24 mouse cellular contexts compared by ENCODE assay signal in genomic region chr7:98862994-98863393, GRCm38 (mm10). TPM values are rescaled to one million over a fixed set of nuclear protein-coding genes. Genes with fewer than 3 reads are reported as not detected.
A peak's percentile ranks its signal among the peaks of the same experiment; 100 is the strongest.
DNase-seq lines count a peak whose midpoint lies in the region.
"Had no signal": no experiment of that assay in that cellular context is flagged by ENCODE, and none has a peak within 500 bp of the region (broad histone marks: within the 10 kb centered on the region; RNA-seq: fewer than 3 reads in every experiment).

No protein-coding gene starts in this region.

- H3K27ac ChIP-seq in embryonic facial prominence, embryonic 10.5 days (replicated peaks) = 0 out of 2 replicates have a peak overlapping the region, but pooled peaks have one; percentile 16
- H3K27ac ChIP-seq in limb, embryonic 10.5 days = peak overlapping the region; percentile 37; the same call in 1 of the 2 replicates
- H3K27ac ChIP-seq: embryonic facial prominence, embryonic 12.5 days; forebrain, embryonic 13.5 days; heart, embryonic 15.5 days; hindbrain, embryonic 14.5 days; hindbrain, postnatal 0 days had no signal

- no peaks in the 10 kb centered on the region for H3K9me3 ChIP-seq in embryonic facial prominence, embryonic 10.5 days
- H3K9me3 ChIP-seq in limb, embryonic 10.5 days (replicated peaks) = no peaks in the 10 kb centered on the region
- H3K9me3 ChIP-seq: embryonic facial prominence, embryonic 12.5 days; forebrain, embryonic 13.5 days; heart, embryonic 15.5 days had no signal

- no peaks in the 10 kb centered on the region for H3K36me3 ChIP-seq in embryonic facial prominence, embryonic 10.5 days (replicated peaks)
- H3K36me3 ChIP-seq in limb, embryonic 10.5 days = no peaks in the 10 kb centered on the region
- H3K36me3 ChIP-seq: embryonic facial prominence, embryonic 12.5 days; heart, embryonic 15.5 days had no signal

- H3K4me3 ChIP-seq in embryonic facial prominence, embryonic 10.5 days = no peak overlapping the region
- H3K4me3 ChIP-seq in limb, embryonic 10.5 days = no peak overlapping the region
- H3K4me3 ChIP-seq: embryonic facial prominence, embryonic 12.5 days; erythroblast, embryonic 14.5 days; forebrain, embryonic 13.5 days; heart, embryonic 15.5 days had no signal

- peak; percentile 34 for DNase-seq in heart, postnatal 4 days
- DNase-seq in heart, adult 9 months (ENCODE audit: low spot score in 2 of 2) = no peak
- DNase-seq in embryonic facial prominence, embryonic 10.5 days (ENCODE audit: low spot score) = no peak
- no peak for DNase-seq in limb, embryonic 10.5 days (ENCODE audit: low spot score)
- no peak for DNase-seq in spleen, postnatal 10 days (ENCODE audit: low spot score in 2 of 2)
- no peak for DNase-seq in adrenal gland, adult 2 months
- DNase-seq: adrenal gland, postnatal 10 days; adrenal gland, postnatal 36 days; cerebellum, adult 18-20 months; cerebellum, adult 9-10 months; cerebellum, postnatal 14 days; forebrain, postnatal 0 days; gastrocnemius, postnatal 25 days; heart, adult 18-20 months; heart, postnatal 36 days had no signal

- peaks cover 57% of the 10 kb centered on the region for H3K4me1 ChIP-seq in embryonic facial prominence, embryonic 10.5 days
- H3K4me1 ChIP-seq in limb, embryonic 10.5 days = peaks cover 61% of the 10 kb centered on the region

- WGBS in embryonic facial prominence, embryonic 10.5 days = 75% methylated on average over 5 of the region's 5 CpGs
- 73% methylated on average over 5 of the region's 5 CpGs for WGBS in limb, embryonic 10.5 days

- peaks cover 69% of the 10 kb centered on the region for H3K27me3 ChIP-seq in embryonic facial prominence, embryonic 10.5 days (replicated peaks; ENCODE audit: low read depth, poor library complexity, severe bottlenecking)
- H3K27me3 ChIP-seq in limb, embryonic 10.5 days (ENCODE audit: low read depth, poor library complexity, severe bottlenecking) = peaks cover 87% of the 10 kb centered on the region
- H3K27me3 ChIP-seq: forebrain, embryonic 13.5 days; heart, embryonic 15.5 days had no signal

RNA-seq across cellular contexts. Expression of gene Wnt11, which starts 28.1 kb away (rescaled TPM):
- total RNA-seq in heart, postnatal 4 days (2021) = 1 to 10 TPM; 4.4 to 5.7 TPM
- 2.0 TPM in 2 replicates for polyA plus RNA-seq in embryonic facial prominence, embryonic 10.5 days (2016; fragmentation: Nextera tagmentation; extraction: Ambion mirVana)
- 10.3 and 19.3 TPM in 2 replicates for polyA plus RNA-seq in limb, embryonic 10.5 days (2016; fragmentation: Nextera tagmentation; extraction: Ambion mirVana)
- total RNA-seq in adrenal gland, adult 2 months (2021) = 1 to 10 TPM in 1 of 2 experiments, under 1 TPM in 1; 0.69 to 4.9 TPM
- 6.3 and 13.2 TPM in 2 replicates for polyA plus RNA-seq in adrenal gland, adult 2 months (2012; rRNA removed)
- polyA plus RNA-seq: activated CD4-positive, CD25-positive, alpha-beta regulatory T cell, adult 4 months; CD4-positive, CD25-positive, alpha-beta regulatory T cell, adult 4 months; erythroblast, embryonic 14.5 days; inflammation-experienced regulatory T-cells, adult 6 months had no signal
